Mouse (Mus musculus): ENCODE measurements around the gene Zbtb16.

DNA sequence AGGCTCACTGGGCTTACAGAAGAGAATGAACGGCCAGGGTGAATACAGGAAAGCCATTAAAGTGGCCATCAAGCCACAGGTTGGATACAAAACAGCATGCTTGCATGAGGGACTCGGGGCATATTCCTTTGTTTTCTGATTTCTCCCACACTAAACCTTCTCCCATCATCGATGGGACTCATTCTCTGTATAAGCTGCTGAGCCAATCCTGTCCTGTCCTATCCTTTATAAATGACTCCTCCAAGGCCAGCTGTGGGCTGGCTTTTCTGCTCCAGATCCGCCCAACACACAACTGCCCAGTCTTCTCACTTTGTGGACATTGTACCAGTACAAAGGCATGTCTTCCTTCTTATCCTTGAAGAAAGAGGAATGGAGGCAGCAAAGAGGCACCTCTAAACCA is 134.7 kb downstream of the Zbtb16 start:
- TF ChIP-seq CTCF (IDR thresholded peaks at IDR 0.05; ENCODE audit: borderline replicate concordance, insufficient read depth, low read length) (no peak), POLR2A (IDR thresholded peaks at IDR 0.05; ENCODE audit: low read depth, low read length) (no peak)
